Mouse (Mus musculus) adrenal gland, postnatal 4 days (tissue): ENCODE data around the gene Gapvd1. TPM values are rescaled to one million over a fixed set of nuclear protein-coding genes. Genes with fewer than 3 reads are reported as not detected.

Source experiments
- DNase-seq, 2 experiments: peaks; one replicate each; pipeline ENCODE4 v3.0.0; 2021 to 2022; ENCODE audit warnings: low spot score in 2 of 2, mixed read lengths in 2 of 2
- total RNA-seq, 2 experiments: library from RNA; stranded (reverse); gene quantifications; 2 replicates each; pipeline ENCODE4 v1.2.3; 2021

Gene Gapvd1
- total RNA-seq, 2 experiments from 2014 or later: 69.2 to 79.9 TPM

- DNase-seq: no peak
These were observed 27.8 kb downstream of the Gapvd1 start for GRCm38 (mm10) chr2:34727045-34727728.

DNA sequence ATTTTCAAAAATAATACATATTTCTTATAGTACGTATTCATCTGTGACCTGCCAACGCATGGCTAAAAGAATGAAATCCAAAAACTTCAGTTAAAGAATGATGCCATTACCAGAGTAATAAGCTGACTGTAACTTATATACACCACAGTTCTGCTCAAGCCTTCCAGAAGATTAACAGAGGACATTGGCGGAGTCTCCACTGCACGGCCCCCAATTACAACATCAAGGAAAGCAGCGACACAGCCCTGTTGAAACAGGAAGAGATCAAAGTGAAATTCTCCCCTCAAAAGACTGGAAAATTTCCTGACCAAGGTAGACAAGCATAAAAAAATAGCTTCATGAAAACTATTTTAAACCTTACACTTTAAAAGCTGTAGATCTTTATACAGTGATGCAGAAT is 29.8 kb downstream of the Gapvd1 start:
- DNase-seq: no peak

GRCm38 (mm10) chr2:34718196-34718595 is 36.8 kb downstream of the Gapvd1 start:
- DNase-seq: no peak

- DNase-seq: no peak
These were observed 43.1 kb downstream of the Gapvd1 start for GRCm38 (mm10) chr2:34711904-34712303.

DNA sequence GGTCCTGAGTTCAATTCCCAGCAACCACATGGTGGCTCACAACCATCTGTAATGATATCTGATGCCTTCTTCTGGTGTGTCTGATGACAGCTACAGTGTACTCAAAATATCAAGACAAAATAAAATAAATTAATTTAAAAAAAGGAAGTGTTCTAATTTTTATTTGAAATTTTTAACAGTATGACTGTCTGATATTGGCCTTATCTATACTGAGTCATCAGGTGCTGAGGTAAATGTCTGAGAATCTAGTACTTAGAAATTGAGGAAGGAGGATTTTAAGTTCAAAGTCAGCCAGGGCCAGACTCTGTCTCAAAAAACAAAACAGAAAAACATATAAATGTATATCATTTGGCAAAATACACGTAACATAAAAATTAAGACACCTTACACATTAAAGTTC is 46.4 kb downstream of the Gapvd1 start:
- DNase-seq: no peak

DNA sequence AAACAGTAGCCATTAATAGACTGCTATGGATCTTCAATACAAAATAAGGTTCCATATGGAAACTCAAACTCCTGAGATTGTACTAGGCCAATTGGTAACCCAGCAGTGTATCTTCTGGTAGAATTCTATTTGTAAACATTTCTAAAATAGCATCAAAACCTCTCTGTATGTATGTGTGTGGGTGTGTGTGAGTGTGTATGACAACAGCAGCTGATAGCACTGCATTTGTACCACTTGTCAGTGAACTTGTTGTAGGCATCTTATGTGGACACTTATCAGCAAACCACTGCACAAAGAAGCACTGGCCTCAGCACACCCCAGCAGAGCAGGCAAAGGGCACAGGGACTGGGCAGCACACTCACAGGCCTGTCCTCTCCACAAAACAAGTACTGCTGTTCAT is 58.4 kb downstream of the Gapvd1 start:
- no peak for DNase-seq

GRCm38 (mm10) chr2:34692861-34693260 is 62.2 kb downstream of the Gapvd1 start:
- no peak for DNase-seq

GRCm38 (mm10) chr2:34684076-34684870 is 70.8 kb downstream of the Gapvd1 start:
- no peak for DNase-seq

- DNase-seq: no peak
These were observed 77.1 kb downstream of the Gapvd1 start for GRCm38 (mm10) chr2:34677976-34678375.

DNA sequence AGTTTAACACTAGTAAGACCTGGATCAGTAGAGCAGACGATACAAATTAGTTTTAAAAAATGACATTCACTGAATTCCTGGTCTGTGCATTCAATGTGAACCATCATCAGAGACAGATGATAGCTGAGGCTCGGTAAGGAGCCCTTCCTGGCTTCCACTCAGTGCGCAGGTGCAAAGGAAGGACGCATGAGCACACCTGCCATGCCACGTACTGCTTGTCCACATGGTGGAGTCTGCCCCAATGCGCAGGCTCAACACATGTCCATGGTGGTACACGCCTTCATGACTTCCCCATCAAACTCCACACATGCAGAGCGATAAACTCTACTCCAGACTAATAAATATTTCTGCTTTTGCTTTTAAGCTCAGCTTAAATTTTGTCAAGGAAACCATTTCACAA is 78.0 kb downstream of the Gapvd1 start:
- no peak for DNase-seq

DNA sequence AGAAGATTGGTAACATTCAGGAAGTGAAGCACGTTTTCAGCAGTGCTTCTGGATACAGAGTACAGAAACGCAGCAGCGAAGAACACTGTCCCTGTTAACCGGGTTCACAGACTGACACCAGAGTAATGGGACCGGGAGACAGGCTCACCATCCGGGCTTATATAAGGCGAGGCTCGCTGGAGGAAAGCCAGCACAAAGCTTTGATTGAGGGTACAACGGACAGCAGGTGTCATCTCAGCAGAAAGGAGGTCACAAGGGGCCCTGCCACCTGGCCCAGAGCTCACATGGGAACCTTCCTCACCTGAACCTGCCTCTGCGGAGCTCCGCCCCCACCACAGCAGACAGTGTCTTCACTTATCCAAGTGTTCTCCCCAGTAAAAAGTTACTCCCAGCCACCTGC is 81.2 kb downstream of the Gapvd1 start:
- no peak for DNase-seq

- peak in 1 of 2 experiments; percentile 19 for DNase-seq
These were observed 83.5 kb downstream of the Gapvd1 start for GRCm38 (mm10) chr2:34671385-34672026.

GRCm38 (mm10) chr2:34670470-34670869 is 84.6 kb downstream of the Gapvd1 start:
- no peak for DNase-seq

GRCm38 (mm10) chr2:34669203-34669746 is 85.8 kb downstream of the Gapvd1 start:
- no peak for DNase-seq

GRCm38 (mm10) chr2:34668440-34669191 is 86.4 kb downstream of the Gapvd1 start:
- DNase-seq: no peak

DNA sequence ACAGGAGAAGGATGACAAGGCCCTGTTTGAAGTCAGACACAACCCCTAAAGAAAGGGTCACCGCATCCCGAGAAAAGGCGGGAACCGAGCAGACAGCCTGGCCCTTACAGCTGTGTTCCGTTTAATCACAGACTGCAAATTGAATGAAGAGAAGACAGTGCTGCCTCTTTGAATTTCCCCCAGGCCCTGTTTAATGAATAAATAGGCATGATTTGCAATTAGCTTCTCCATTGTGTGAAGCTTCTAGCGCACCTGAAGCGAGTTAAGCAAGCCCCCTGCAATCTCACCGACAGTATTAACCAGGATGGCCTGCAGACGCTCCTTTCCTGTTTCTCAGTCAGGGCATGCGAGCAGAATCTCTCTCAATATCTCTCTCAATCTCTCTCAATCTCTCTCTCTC is 87.2 kb downstream of the Gapvd1 start:
- no peak for DNase-seq

- no peak for DNase-seq
These were observed 107.6 kb downstream of the Gapvd1 start for GRCm38 (mm10) chr2:34647410-34647809.

DNA sequence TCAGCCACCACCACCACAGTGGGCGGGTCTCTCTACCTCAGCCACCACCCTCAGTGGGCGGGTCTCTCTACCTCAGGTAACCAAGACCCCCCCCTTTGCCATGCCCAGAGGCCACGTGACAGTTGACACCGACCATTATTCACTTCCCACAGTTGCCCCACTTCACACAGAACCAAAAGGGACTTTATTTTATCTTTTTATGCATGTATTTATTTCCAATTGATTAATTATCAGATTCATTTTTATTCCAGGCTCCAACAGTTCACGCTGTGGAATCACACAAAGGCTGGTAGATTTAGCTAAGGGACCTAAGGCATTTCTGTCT is 108.5 kb downstream of the Gapvd1 start:
- DNase-seq: no peak

DNA sequence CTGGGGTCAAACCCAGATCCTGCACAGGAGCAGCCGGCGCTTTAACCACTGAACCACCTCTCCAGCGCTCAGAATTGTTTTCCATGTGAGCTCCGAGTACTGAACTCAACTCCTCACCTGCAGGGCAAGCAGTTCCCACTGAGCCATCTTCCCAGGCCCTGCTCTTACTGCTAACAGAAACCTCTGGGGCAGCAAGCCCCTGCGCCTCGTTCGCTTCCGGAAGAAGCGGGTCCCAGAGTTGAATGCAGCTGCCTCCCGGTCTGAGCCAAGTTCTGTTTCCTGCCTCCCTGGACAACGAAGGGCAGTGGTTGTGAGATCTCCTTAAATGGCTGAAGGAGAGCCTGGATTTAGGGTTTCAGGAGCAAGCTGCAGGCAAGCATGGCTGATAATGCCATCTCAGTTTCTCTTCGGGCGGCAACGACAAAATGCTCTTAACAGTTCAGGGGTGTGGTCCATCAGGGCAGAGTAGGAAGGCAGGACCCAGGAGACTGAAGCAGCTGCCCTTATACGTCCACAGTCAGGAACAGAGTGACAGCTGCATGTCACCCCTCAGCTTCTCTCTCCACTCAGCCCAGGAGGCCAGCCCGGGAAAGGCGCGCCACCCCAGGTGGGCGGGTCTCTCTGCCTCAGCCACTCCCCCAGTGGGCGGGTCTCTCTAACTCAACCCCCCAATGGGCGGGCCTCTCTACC is 109.0 kb downstream of the Gapvd1 start:
- DNase-seq: peak; percentile 53 to 57
